In the genomic region with DNA sequence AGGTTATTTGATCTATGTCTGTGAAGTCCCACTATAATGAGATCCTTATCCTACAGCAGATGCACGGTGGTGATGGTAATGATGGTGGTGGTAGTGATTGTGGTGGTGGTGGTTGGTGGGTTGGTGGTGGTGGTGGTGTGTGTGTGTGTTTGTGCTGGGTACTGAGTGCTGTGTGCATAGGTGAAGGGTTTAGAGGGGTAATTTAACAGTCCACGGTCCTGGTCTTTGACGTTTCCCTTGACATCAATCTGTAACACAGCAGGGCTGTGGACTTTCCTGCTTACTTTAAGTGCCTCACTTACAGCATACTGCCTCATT, we compare ENCODE assay signal across 10 mouse cellular contexts. TPM values are rescaled to one million over a fixed set of nuclear protein-coding genes. Genes with fewer than 3 reads are reported as not detected.
DNase-seq lines count a peak whose midpoint lies in the region; ATAC-seq and TF ChIP-seq lines count a peak whose summit lies in the region.
"Had no signal": no experiment of that assay in that cellular context is flagged by ENCODE, and none has a peak within 500 bp of the region (broad histone marks: within the 10 kb centered on the region; RNA-seq: fewer than 3 reads in every experiment).

No protein-coding gene starts in this region.

- H3K9me3 ChIP-seq in heart, embryonic 15.5 days (replicated peaks) = no peaks in the 10 kb centered on the region
- H3K9me3 ChIP-seq in midbrain, embryonic 12.5 days = no peaks in the 10 kb centered on the region
- no peaks in the 10 kb centered on the region for H3K9me3 ChIP-seq in midbrain, postnatal 0 days (ENCODE audit: low read length)
- no peaks in the 10 kb centered on the region for H3K9me3 ChIP-seq in forebrain, embryonic 15.5 days
- H3K9me3 ChIP-seq in midbrain, embryonic 14.5 days (ENCODE audit: control insufficient read depth, low read length) = no peaks in the 10 kb centered on the region
- H3K9me3 ChIP-seq: liver, embryonic 15.5 days had no signal

- no peak for ATAC-seq in heart, embryonic 15.5 days (replicated peaks; ENCODE audit: insufficient number of reproducible peaks, insufficient read depth, low FRiP score, low read depth)
- 0 out of 2 replicates have a peak, but pooled peaks have one; percentile 14 for ATAC-seq in midbrain, embryonic 12.5 days (ENCODE audit: low FRiP score, low read depth)
- ATAC-seq in midbrain, postnatal 0 days (ENCODE audit: low FRiP score) = no peak
- ATAC-seq in forebrain, embryonic 15.5 days (replicated peaks) = no peak
- peak; percentile 5; the same call in 1 of the 2 replicates for ATAC-seq in midbrain, embryonic 14.5 days (ENCODE audit: low FRiP score, low TSS enrichment)

- intact Hi-C loops in heart, postnatal 25 days (cut with DNase I) = no loop called here

- H3K4me2 ChIP-seq in heart, embryonic 15.5 days = peak overlapping the region; percentile 23
- H3K4me2 ChIP-seq in midbrain, embryonic 12.5 days (replicated peaks) = no peak overlapping the region
- H3K4me2 ChIP-seq in midbrain, postnatal 0 days (ENCODE audit: low read depth, low read length, poor library complexity, severe bottlenecking) = no peak overlapping the region
- H3K4me2 ChIP-seq in forebrain, embryonic 15.5 days (replicated peaks) = no peak overlapping the region
- H3K4me2 ChIP-seq in midbrain, embryonic 14.5 days (ENCODE audit: low read length) = no peak overlapping the region
- H3K4me2 ChIP-seq: liver, embryonic 15.5 days had no signal

- no peaks in the 10 kb centered on the region for H3K36me3 ChIP-seq in heart, embryonic 15.5 days
- H3K36me3 ChIP-seq in midbrain, embryonic 12.5 days = no peaks in the 10 kb centered on the region
- H3K36me3 ChIP-seq in midbrain, postnatal 0 days (ENCODE audit: insufficient read depth, low read length) = no peaks in the 10 kb centered on the region
- H3K36me3 ChIP-seq in forebrain, embryonic 15.5 days = no peaks in the 10 kb centered on the region
- no peaks in the 10 kb centered on the region for H3K36me3 ChIP-seq in midbrain, embryonic 14.5 days (ENCODE audit: control insufficient read depth, insufficient read depth, low read length)
- H3K36me3 ChIP-seq: liver, embryonic 15.5 days had no signal

- no peak for DNase-seq in heart, postnatal 25 days (ENCODE audit: low spot score)
- DNase-seq in midbrain, postnatal 0 days (ENCODE audit: low spot score) = no peak
- DNase-seq in midbrain, embryonic 14.5 days = no peak
- no peak for DNase-seq in urinary bladder, postnatal 36 days (ENCODE audit: low spot score in 2 of 2)
- DNase-seq in adrenal gland, postnatal 36 days = no peak
- DNase-seq: thymus, postnatal 25 days had no signal

- H3K27me3 ChIP-seq in heart, embryonic 15.5 days = no peaks in the 10 kb centered on the region
- no peaks in the 10 kb centered on the region for H3K27me3 ChIP-seq in midbrain, embryonic 12.5 days
- H3K27me3 ChIP-seq in midbrain, postnatal 0 days (ENCODE audit: insufficient read depth, low read length) = no peaks in the 10 kb centered on the region
- H3K27me3 ChIP-seq in forebrain, embryonic 15.5 days = no peaks in the 10 kb centered on the region
- H3K27me3 ChIP-seq in midbrain, embryonic 14.5 days (ENCODE audit: control insufficient read depth, insufficient read depth, low read length) = no peaks in the 10 kb centered on the region
- H3K27me3 ChIP-seq: liver, embryonic 15.5 days had no signal

- no peak overlapping the region for H3K9ac ChIP-seq in heart, embryonic 15.5 days
- no peak overlapping the region for H3K9ac ChIP-seq in midbrain, embryonic 12.5 days (replicated peaks)
- no peak overlapping the region for H3K9ac ChIP-seq in midbrain, postnatal 0 days (replicated peaks; ENCODE audit: low read length, poor library complexity, severe bottlenecking)
- no peak overlapping the region for H3K9ac ChIP-seq in forebrain, embryonic 15.5 days (replicated peaks)
- no peak overlapping the region for H3K9ac ChIP-seq in midbrain, embryonic 14.5 days (replicated peaks; ENCODE audit: low read length)
- H3K9ac ChIP-seq: liver, embryonic 15.5 days had no signal

- peaks cover 43% of the 10 kb centered on the region for H3K4me1 ChIP-seq in heart, embryonic 15.5 days (replicated peaks)
- peaks cover 25% of the 10 kb centered on the region for H3K4me1 ChIP-seq in midbrain, embryonic 12.5 days
- H3K4me1 ChIP-seq in midbrain, postnatal 0 days (ENCODE audit: insufficient read depth, low read length) = no peaks in the 10 kb centered on the region
- peaks cover 33% of the 10 kb centered on the region for H3K4me1 ChIP-seq in forebrain, embryonic 15.5 days
- H3K4me1 ChIP-seq in midbrain, embryonic 14.5 days (ENCODE audit: control insufficient read depth, insufficient read depth, low read length) = peaks cover 18% of the 10 kb centered on the region
- H3K4me1 ChIP-seq: liver, embryonic 15.5 days had no signal

- no peak for TF ChIP-seq CTCF in midbrain, postnatal 0 days (IDR thresholded peaks at IDR 0.05)

- no peak overlapping the region for H3K4me3 ChIP-seq in heart, embryonic 15.5 days
- no peak overlapping the region for H3K4me3 ChIP-seq in midbrain, embryonic 12.5 days
- no peak overlapping the region for H3K4me3 ChIP-seq in midbrain, postnatal 0 days (ENCODE audit: low read depth, low read length)
- no peak overlapping the region for H3K4me3 ChIP-seq in forebrain, embryonic 15.5 days
- no peak overlapping the region for H3K4me3 ChIP-seq in midbrain, embryonic 14.5 days (replicated peaks; ENCODE audit: low read depth, low read length)
- H3K4me3 ChIP-seq: liver, embryonic 15.5 days had no signal

- WGBS in heart, embryonic 15.5 days = 15% methylated on average over 3 of the region's 3 CpGs
- 65% methylated on average over 3 of the region's 3 CpGs for WGBS in midbrain, embryonic 12.5 days
- WGBS in midbrain, postnatal 0 days = 43% methylated on average over 3 of the region's 3 CpGs
- WGBS in forebrain, embryonic 15.5 days = 58% methylated on average over 3 of the region's 3 CpGs
- WGBS in midbrain, embryonic 14.5 days = 49% methylated on average over 3 of the region's 3 CpGs

- peak overlapping the region; percentile 72 for H3K27ac ChIP-seq in heart, embryonic 15.5 days
- peak overlapping the region; percentile 64 for H3K27ac ChIP-seq in midbrain, embryonic 12.5 days (replicated peaks)
- no peak overlapping the region for H3K27ac ChIP-seq in midbrain, postnatal 0 days (ENCODE audit: low read depth, low read length)
- peak overlapping the region; percentile 83 for H3K27ac ChIP-seq in forebrain, embryonic 15.5 days (replicated peaks)
- peak overlapping the region; percentile 65 for H3K27ac ChIP-seq in midbrain, embryonic 14.5 days (replicated peaks; ENCODE audit: low read depth, low read length)
- H3K27ac ChIP-seq: liver, embryonic 15.5 days had no signal

RNA-seq across cellular contexts. Expression of gene Nfib, which starts 13.6 kb away (rescaled TPM):
- 60.0 and 62.3 TPM in 2 replicates for polyA plus RNA-seq in heart, embryonic 15.5 days (2015; fragmentation: Nextera tagmentation; extraction: Ambion mirVana)
- 100 to 1,000 TPM; 119 to 122 TPM for total RNA-seq in heart, postnatal 25 days (2021)
- polyA plus RNA-seq in midbrain, embryonic 12.5 days (2016; fragmentation: Nextera tagmentation; extraction: Ambion mirVana) = 38.8 and 39.8 TPM in 2 replicates
- 59.9 and 62.8 TPM in 2 replicates for total RNA-seq in midbrain, postnatal 0 days (2014; rRNA removed)
- polyA plus RNA-seq in midbrain, postnatal 0 days (2015; fragmentation: Nextera tagmentation; extraction: Ambion mirVana) = 19.9 and 27.7 TPM in 2 replicates
- 282 and 283 TPM in 2 replicates for polyA plus RNA-seq in forebrain, embryonic 15.5 days (2015; fragmentation: Nextera tagmentation; extraction: Ambion mirVana)
- 64.4 and 72.0 TPM in 2 replicates for polyA plus RNA-seq in midbrain, embryonic 14.5 days (2014; fragmentation: Nextera tagmentation; extraction: Ambion mirVana)
- 100 to 1,000 TPM in 1 of 2 experiments, 10 to 100 TPM in 1; 83.2 to 103 TPM for total RNA-seq in adrenal gland, postnatal 36 days (2021)

Comparison
In these comparisons a context has a peak if more than half of its experiments do, and no peak if none do; other contexts are left out.
1. ATAC-seq: peak in midbrain, embryonic 12.5 days (single experiment) and midbrain, embryonic 14.5 days (single experiment); none in heart, embryonic 15.5 days (single experiment), midbrain, postnatal 0 days (single experiment) and forebrain, embryonic 15.5 days (single experiment).